Mouse (Mus musculus) liver, embryonic 15.5 days (tissue): ENCODE measurements around the gene Gipc3. TPM values are rescaled to one million over a fixed set of nuclear protein-coding genes. Genes with fewer than 3 reads are reported as not detected.

ENCODE experiments used
- ATAC-seq: fragments of 200-750 bp; cut with Nextera tagmentation; 2 replicates; pipeline ENCODE4 v1.8.0; 2017; ENCODE audit warnings: moderate number of reproducible peaks, mild to moderate bottlenecking, moderate library complexity; ENCODE audit not compliant: insufficient read depth
- H3K27ac ChIP-seq: fragments of 300-500 bp; sonication (generic); replicated peaks from 2 replicates; pipeline ENCODE4 v1.5.1; 2015; ENCODE audit warnings: mild to moderate bottlenecking, inconsistent platforms
- H3K27me3 ChIP-seq: fragments of 300-500 bp; sonication (generic); 2 replicates; pipeline ENCODE4 v1.6.1; 2015; ENCODE audit warnings: mild to moderate bottlenecking, inconsistent platforms
- H3K36me3 ChIP-seq: fragments of 300-500 bp; sonication (generic); replicated peaks from 2 replicates; pipeline ENCODE4 v1.6.1; 2015; ENCODE audit warnings: moderate library complexity, mild to moderate bottlenecking, inconsistent platforms
- H3K4me1 ChIP-seq: fragments of 300-500 bp; sonication (generic); replicated peaks from 2 replicates; pipeline ENCODE4 v1.6.1; 2015; ENCODE audit warnings: inconsistent platforms
- H3K4me2 ChIP-seq: fragments of 300-500 bp; sonication (generic); 2 replicates; pipeline ENCODE4 v1.6.1; 2015; ENCODE audit warnings: moderate library complexity, mild to moderate bottlenecking, inconsistent platforms
- H3K4me3 ChIP-seq: fragments of 300-500 bp; sonication (generic); replicated peaks from 2 replicates; pipeline ENCODE4 v1.5.1; 2015; ENCODE audit warnings: mild to moderate bottlenecking, inconsistent platforms
- H3K9ac ChIP-seq: fragments of 300-500 bp; sonication (generic); 2 replicates; pipeline ENCODE4 v1.6.1; 2015; ENCODE audit warnings: moderate library complexity, mild to moderate bottlenecking, inconsistent platforms
- H3K9me3 ChIP-seq: fragments of 300-500 bp; sonication (generic); replicated peaks from 2 replicates; pipeline ENCODE4 v1.6.1; 2016; ENCODE audit warnings: inconsistent platforms
- WGBS: fragments of 180-500 bp; shearing (Covaris S2); methylation state at CpG from one replicate; pipeline ENCODE4 v1.1.7; 2015; ENCODE audit warnings: mixed read lengths; ENCODE audit not compliant: insufficient replicate concordance; 5-methylcytosine and 5-hydroxymethylcytosine counted together
- polyA plus RNA-seq: library from polyadenylated mRNA; unstranded; fragments of >200 nt; fragmentation: Nextera tagmentation; extraction: Ambion mirVana; gene quantifications from 2 replicates; pipeline ENCODE4 v1.2.1, GENCODE M21; 2015

The Gipc3 gene
- polyA plus RNA-seq, 1 experiment from 2014 or later = not detected

DNA sequence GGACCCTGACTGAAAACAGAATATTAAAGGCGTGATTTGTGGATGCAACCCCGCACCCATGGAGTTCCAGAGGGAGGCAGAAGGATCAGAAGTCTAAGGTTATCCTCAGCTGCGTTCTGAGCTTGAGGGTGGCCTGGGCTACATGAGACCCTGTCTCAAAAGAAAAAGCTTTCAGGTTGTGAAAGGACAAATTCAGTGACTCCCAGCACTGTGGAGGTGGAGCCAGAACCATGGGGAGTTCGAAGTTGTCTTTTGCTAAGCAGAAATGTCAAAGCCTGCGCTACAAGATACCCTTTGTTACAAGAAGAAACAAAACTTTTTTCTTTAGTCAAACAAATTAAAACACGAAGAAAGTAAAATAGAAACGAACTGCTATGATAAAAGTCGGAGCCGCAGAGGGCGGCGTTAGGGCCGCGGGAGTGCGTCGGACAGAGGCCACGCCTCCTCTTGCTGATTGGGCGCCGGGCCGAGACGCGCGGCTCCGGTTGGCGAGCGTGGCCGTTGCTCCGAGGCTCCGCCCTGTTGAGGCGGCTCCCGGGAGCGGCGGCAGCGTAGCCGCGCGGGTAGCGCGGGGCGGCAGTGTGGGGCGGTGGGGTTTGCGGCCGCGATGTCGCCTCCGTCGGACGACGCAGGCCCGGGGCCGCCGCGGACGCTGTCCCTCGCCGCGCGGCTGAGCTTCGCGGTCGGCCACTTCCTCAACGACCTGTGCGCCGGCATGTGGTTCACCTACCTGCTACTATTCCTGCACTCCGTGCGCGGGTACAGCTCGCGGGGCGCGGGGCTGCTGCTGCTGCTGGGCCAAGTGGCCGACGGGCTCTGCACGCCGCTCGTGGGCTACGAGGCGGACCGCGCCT is 14.2 kb upstream of the Gipc3 start, which contains the start of gene Mfsd12:
Mfsd12 (plus strand) TSS at position 501 of the 854 bp plus-strand sequence.
- Histone ChIP-seq H3K9ac (peak within 1 kb of the TSS; percentile 100), H3K27ac (peak within 1 kb of the TSS; percentile 96), H3K36me3 (peaks cover 29% of the 10 kb centered on the region), H3K27me3 (no peaks in the 10 kb centered on the region), H3K4me3 (peak within 1 kb of the TSS; percentile 97), H3K4me2 (peak within 1 kb of the TSS; percentile 97), H3K9me3 (no peaks in the 10 kb centered on the region), H3K4me1 (peaks cover 84% of the 10 kb centered on the region)
- peak; percentile 85 for ATAC-seq
- WGBS = 1% methylated on average over 75 of the region's 79 CpGs

DNA sequence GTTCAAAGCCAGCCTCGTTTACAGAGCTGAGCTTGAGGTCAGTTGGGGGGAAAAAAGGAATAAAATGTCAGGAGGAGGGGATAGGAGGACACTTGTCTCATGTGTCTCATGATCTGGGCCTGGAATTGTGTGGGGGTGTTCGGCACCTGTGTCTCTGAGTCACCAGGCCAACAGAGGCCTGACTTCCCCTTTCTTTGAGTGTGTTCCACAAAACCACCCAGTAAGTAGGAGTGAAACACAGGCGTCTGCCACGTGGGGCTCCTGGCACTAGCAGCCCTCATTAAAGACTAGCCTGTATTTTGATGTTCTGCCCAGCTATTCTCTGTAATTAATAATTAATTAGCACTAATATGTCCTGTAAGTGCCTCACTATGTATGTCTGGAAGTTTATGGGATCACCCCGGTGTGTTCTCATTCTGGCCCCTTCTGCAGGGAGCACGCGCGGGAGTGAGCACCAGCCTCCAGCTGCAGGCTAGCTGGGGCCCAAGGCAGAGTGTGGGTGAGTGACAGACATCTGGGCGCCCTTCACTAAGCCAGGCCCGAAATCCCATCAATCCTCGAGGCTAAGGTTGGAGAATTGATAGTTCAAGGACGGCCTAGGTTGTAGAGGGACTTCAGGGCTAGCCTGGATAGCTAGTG is 13.4 kb upstream of the Gipc3 start:
- 26% methylated on average over 12 of the region's 12 CpGs for WGBS
- ATAC-seq = no peak
- Histone ChIP-seq H3K4me1 (peaks cover 84% of the 10 kb centered on the region), H3K36me3 (peaks cover 21% of the 10 kb centered on the region), H3K9ac (peak overlapping the region; percentile 100), H3K4me2 (peak overlapping the region; percentile 97), H3K9me3 (no peaks in the 10 kb centered on the region), H3K4me3 (peak overlapping the region; percentile 97), H3K27me3 (no peaks in the 10 kb centered on the region), H3K27ac (peak overlapping the region; percentile 74)

DNA sequence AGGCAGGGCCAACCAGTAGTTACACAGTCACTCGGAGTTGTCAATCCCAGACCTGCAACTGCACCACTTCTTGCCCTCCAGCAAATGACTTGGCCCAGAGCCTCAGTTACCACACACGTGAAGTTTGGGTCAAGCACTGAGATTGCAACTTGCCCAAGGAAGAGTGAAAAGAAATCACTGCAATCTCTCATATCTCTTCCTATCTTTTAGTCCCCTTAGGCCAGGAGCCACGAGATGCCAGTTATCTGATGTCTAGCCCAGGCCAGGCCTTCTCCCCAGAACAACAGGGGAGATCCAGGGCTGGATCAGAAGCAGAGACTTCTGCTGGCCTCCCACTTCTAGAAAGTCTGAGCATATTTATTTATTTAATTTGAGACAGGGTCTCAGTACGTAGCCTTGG is 12.5 kb upstream of the Gipc3 start:
- H3K4me2 ChIP-seq = no peak overlapping the region
- H3K9ac ChIP-seq = no peak overlapping the region
- no peaks in the 10 kb centered on the region for H3K9me3 ChIP-seq
- peaks cover 12% of the 10 kb centered on the region for H3K36me3 ChIP-seq
- H3K27me3 ChIP-seq = no peaks in the 10 kb centered on the region
- no peak for ATAC-seq
- H3K4me3 ChIP-seq = no peak overlapping the region
- 46% methylated on average over 4 of the region's 4 CpGs for WGBS
- H3K4me1 ChIP-seq = peaks cover 82% of the 10 kb centered on the region
- H3K27ac ChIP-seq = no peak overlapping the region

DNA sequence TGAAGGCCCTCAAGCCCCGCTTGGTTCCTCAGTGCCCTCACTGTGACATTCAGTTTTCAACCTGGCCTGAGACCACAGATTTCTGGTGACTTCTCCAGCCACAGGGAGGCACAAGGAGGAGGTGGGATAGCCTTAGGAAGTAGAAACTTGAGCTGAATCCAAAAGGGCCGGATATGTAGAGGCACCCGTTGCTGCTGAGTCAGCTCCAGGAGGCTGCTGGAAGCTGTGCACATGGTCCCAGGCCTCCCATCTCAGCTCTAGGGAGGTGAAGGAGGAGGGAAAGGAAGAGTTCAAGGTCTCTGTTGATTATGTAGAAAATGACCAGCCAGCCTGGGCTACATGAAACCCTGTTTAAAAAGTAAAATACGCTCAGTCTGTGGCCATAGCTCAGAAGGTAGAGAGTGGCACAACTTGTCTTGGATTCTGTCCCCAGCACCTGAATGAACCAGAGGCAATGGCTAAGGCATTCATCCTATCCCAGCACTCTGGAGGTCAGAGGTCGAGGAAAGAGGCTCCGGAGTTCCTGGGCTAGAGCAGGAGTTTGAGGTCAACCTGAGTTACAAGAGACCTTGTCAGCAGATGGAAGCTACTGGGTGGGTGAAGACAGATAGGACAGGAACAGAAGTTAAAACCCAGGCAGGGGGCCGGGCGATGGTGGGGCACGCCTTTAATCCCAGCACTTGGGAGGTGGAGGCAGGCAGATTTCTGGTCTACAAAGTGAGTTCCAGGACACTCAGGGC is 11.8 kb upstream of the Gipc3 start:
- Histone ChIP-seq H3K36me3 (peaks cover 6% of the 10 kb centered on the region), H3K4me2 (no peak overlapping the region), H3K9me3 (no peaks in the 10 kb centered on the region), H3K27me3 (no peaks in the 10 kb centered on the region), H3K27ac (no peak overlapping the region; the same call in 1 of the 2 replicates), H3K4me3 (no peak overlapping the region), H3K4me1 (peaks cover 78% of the 10 kb centered on the region), H3K9ac (no peak overlapping the region)
- no peak for ATAC-seq
- 70% methylated on average over 9 of the region's 9 CpGs for WGBS

DNA sequence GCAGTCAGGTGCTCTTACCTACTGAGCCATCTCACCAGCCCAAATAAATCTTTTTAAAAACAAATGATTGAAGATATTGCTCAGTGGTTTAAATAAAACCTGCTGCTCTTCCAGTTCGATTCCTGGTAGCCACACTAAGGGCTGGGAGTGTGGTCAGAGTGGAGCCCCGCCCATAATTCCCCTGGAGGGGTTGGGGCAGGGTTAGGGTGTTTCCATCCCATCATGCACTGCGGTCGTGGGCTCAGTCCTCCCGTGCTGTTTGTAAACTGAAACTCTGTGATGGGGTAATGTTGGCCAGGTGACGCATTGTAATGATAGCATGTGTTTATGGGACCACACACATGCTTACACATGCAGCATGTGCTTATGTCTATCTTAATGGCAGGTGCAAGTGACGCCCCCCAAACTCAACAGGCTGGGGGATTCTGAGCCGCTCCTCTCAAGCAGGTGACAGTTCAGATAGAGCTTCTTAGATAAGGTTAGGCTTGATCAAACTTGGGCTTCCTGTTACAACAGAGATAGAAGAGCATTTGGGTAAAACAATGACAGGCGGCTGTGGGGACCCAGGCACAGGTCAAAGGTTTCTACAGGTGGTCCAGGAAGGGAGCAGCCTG is 8.7 kb upstream of the Gipc3 start:
- H3K9ac ChIP-seq = peak overlapping the region; percentile 52
- H3K27ac ChIP-seq = peak overlapping the region; percentile 83
- H3K4me3 ChIP-seq = peak overlapping the region; percentile 90
- H3K4me2 ChIP-seq = peak overlapping the region; percentile 80
- no peaks in the 10 kb centered on the region for H3K27me3 ChIP-seq
- ATAC-seq = no peak
- no peaks in the 10 kb centered on the region for H3K9me3 ChIP-seq
- H3K36me3 ChIP-seq = peaks cover 19% of the 10 kb centered on the region
- 4% methylated on average over 9 of the region's 9 CpGs for WGBS
- H3K4me1 ChIP-seq = peaks cover 82% of the 10 kb centered on the region

DNA sequence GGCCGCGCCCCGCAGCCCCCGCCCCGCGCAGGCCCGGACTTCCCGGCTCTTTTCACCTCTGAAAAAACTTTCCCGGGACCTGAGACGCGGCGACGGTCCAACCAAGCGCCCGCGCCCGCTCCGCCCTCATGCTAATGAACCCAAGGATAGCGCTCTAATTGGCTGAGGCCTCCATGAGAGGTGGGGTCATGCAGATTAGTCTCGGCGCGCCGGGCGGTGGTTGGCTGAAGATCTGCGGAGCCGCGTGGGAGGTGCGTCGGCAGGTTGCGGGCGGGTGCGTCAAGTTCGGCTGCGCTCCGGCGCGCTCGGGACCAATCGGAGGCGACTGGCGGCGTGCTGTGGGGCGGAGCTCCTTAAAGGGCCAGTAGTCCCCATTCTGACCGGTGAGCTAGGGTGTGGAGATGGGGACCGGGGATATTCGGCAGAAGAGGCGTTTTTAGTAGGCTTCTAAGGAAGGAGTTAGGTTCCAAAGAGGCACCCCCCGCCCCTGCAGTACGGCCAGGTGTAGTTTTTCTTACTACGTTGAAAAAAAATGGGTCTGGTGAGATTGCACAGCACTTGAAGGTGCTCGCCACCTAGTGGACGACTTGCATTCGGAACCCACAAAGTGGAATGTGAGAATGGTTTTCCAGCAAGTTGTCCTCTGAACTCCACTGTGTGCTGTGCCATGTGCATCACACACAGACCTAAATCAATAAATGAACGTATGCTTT is 7.4 kb upstream of the Gipc3 start, which contains the start of gene Hmg20b:
Hmg20b (minus strand) TSS at position 130 of the 713 bp plus-strand sequence.
- H3K27me3 ChIP-seq = peaks cover 11% of the 10 kb centered on the region
- WGBS = under 1% methylated on average over 54 of the region's 54 CpGs
- peak within 1 kb of the TSS; percentile 96 for H3K4me2 ChIP-seq
- peak within 1 kb of the TSS; percentile 90 for H3K4me3 ChIP-seq
- peaks cover 25% of the 10 kb centered on the region for H3K36me3 ChIP-seq
- peak within 1 kb of the TSS; percentile 90 for H3K27ac ChIP-seq
- H3K9me3 ChIP-seq = no peaks in the 10 kb centered on the region
- peak; percentile 91 for ATAC-seq
- peak within 1 kb of the TSS; percentile 96 for H3K9ac ChIP-seq
- H3K4me1 ChIP-seq = peaks cover 79% of the 10 kb centered on the region

DNA sequence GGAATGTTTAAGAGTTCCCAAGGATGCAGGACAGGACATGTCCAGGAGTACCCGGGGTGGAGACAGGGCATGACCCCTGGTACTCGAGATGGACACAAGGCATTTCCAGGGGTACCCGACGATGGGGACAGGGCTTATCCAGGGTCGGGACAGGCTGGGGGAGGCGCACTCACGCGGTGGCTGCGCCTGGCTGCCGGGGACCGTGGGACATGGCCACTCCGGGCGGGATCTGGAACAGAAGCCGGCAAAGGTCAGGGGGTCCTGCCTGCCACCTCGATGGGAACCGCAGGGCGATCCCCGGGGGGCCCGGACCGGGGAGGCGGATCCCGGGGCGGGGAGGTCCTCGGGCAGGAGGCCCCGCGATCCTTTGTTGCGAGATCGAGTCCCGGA is 6.9 kb upstream of the Gipc3 start:
- peak overlapping the region; percentile 90 for H3K4me3 ChIP-seq
- peak; percentile 5 for ATAC-seq
- H3K27ac ChIP-seq = peak overlapping the region; percentile 90
- H3K9ac ChIP-seq = peak overlapping the region; percentile 96
- peaks cover 16% of the 10 kb centered on the region for H3K27me3 ChIP-seq
- peak overlapping the region; percentile 96 for H3K4me2 ChIP-seq
- WGBS = 1% methylated on average over 29 of the region's 29 CpGs
- peaks cover 77% of the 10 kb centered on the region for H3K4me1 ChIP-seq
- H3K9me3 ChIP-seq = no peaks in the 10 kb centered on the region
- peaks cover 25% of the 10 kb centered on the region for H3K36me3 ChIP-seq

DNA sequence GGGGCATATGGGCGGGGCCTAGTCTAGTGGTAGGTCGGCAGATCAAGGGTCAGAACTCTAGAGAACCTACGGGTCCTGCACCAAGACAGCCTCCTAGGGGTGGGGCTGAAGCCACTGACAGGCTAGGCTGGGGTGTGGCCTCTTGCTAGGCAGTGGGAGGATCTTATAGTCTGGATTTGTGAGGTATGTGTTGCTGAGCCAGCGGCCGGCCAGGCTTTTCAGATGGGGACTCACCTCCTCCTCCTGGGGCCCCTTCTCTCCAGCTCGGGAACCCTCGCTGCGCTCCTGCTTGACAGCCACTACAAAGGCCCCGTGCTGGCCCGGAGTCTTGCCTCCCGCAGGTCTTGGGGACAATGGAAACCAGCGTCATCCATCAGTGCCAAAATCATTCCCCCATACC is 6.1 kb upstream of the Gipc3 start:
- H3K36me3 ChIP-seq = peaks cover 25% of the 10 kb centered on the region
- ATAC-seq = peak; percentile 19; the same call in 1 of the 2 replicates
- peak overlapping the region; percentile 96 for H3K4me2 ChIP-seq
- 6% methylated on average over 12 of the region's 12 CpGs for WGBS
- H3K27me3 ChIP-seq = peaks cover 24% of the 10 kb centered on the region
- peak overlapping the region; percentile 90 for H3K4me3 ChIP-seq
- H3K4me1 ChIP-seq = peaks cover 76% of the 10 kb centered on the region
- H3K9ac ChIP-seq = peak overlapping the region; percentile 96
- no peaks in the 10 kb centered on the region for H3K9me3 ChIP-seq
- peak overlapping the region; percentile 90 for H3K27ac ChIP-seq

DNA sequence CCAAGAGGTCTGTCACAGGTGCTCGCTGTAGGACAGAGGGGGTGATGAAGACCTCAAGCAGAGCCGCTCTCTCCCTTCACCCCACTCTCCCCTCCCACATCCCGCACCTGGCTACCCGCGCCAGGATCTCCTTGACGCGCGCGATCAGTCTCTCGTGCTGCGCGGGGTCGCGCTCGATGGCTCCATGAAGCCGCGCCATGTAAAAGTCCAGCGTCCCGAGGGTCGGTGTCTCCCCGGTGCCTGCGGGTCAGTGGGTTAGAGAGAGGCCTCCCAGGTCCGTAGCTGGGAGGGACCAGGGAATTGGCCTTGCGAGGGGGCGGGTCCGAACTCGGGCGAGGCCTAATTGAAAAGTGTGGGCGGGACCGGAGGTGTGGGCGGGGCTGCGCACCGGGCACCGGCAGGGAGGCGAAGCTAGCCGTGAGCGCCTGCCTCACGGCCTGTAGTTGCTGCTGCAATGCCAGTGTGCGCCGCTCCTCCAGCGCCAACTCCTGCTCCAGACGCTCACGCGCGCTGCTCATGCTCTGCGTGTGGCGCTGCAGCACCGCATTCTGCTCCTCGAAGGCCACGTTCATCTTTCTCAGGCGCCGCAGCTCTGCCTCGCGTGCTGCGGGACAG is 3.5 kb upstream of the Gipc3 start:
- Histone ChIP-seq H3K27me3 (peaks cover 50% of the 10 kb centered on the region), H3K4me3 (peak overlapping the region; percentile 49), H3K4me1 (peaks cover 75% of the 10 kb centered on the region), H3K36me3 (peaks cover 25% of the 10 kb centered on the region), H3K9ac (peak overlapping the region; percentile 33; the same call in 1 of the 2 replicates), H3K9me3 (no peaks in the 10 kb centered on the region), H3K4me2 (peak overlapping the region; percentile 82), H3K27ac (peak overlapping the region; percentile 57; the same call in 1 of the 2 replicates)
- WGBS = 13% methylated on average over 55 of the region's 55 CpGs
- 0 out of 2 replicates have a peak, but pooled peaks have one; percentile 1 for ATAC-seq

DNA sequence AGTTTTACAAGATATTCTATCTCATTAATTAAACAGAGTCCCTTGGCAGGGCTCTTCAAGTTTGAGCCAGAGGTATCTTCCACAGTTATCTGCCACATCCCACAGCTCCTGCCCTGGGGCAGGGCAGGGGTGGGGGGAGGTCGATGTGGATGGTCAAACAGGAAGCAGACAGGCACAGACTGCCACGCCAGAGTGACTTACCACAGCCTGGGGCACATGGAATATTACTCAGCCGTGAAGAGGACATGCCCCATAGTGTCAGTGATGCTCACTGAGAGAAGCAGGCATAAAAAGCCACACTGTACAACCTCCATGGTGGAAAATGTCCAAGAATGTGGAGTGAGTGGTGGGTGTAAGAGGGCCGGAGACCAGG is 2.1 kb upstream of the Gipc3 start:
- H3K4me1 ChIP-seq = peaks cover 81% of the 10 kb centered on the region
- 50% methylated on average over 4 of the region's 4 CpGs for WGBS
- ATAC-seq = no peak

More for the DNA sequence above, 2.1 kb upstream of the Gipc3 start:
- Histone ChIP-seq H3K4me3 (no peak overlapping the region), H3K27ac (no peak overlapping the region), H3K36me3 (peaks cover 25% of the 10 kb centered on the region), H3K27me3 (peaks cover 63% of the 10 kb centered on the region), H3K9me3 (no peaks in the 10 kb centered on the region), H3K4me2 (no peak overlapping the region), H3K9ac (no peak overlapping the region)
